Mouse (Mus musculus): ENCODE data around the gene Agt.

The Agt gene

GRCm38 (mm10) chr8:124555113-124555750 lies 14.3 kb downstream of the Agt start:
- in situ Hi-C loops (cut with MboI; ENCODE audit: low sequenced_read_pairs): no loop called here

DNA sequence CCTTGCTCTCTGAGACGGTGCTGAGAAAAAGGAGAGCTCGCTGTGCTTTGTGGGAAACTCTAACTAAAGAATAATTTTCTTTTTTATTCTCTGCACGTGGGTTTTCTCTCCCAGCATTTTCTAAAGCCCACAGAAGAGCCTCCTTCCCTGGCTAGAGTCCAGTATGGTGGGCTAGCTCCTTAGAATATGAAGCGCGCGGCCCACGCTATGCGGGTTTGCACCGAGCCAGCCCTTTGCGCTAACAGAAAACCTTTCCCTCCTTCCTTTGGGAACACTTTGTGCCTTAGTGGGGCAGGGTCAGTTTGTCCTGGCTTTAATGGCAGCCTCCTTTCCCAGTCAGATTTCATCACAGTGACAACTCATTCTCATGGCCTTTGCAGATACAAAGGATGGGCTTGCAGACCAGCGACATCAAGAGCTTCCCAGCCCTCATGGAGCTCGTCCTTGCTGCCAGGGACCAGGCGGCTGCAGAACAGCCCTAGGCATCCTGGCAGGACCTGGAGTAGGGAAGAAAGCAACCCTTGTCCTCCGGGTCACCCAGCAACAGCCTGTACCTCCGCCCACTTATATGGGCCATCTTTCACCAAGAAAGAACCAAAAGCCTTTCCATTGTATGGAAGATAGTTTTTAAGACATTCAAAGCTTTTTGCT lies 18.4 kb downstream of the Agt start:
- in situ Hi-C loops (cut with MboI; ENCODE audit: low sequenced_read_pairs): no loop called here

GRCm38 (mm10) chr8:124548187-124548586 lies 21.3 kb downstream of the Agt start:
- in situ Hi-C loops (cut with MboI; ENCODE audit: low sequenced_read_pairs): no loop called here

GRCm38 (mm10) chr8:124547269-124547668 lies 22.2 kb downstream of the Agt start:
- in situ Hi-C loops (cut with MboI; ENCODE audit: low sequenced_read_pairs): no loop called here

DNA sequence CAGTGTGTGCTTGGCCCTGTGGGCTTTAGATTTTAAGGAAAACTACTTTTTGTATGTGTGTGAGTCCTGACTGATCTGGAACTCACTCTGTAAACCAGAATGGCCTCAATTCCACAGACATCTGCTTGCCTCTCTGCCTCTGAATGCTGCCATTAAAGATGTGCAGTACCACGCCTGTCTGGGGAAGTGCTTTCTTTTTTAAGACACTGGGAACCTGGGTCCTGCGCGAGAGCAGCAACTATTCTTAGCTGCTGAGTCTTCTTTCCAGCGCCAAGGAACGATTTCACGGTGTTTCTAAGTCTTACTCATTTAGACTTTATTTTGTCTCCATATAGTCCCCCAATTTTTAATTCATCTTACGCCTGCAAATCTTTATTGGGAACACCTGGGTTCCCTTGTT lies 22.7 kb downstream of the Agt start:
- in situ Hi-C loops (cut with MboI; ENCODE audit: low sequenced_read_pairs): no loop called here

DNA sequence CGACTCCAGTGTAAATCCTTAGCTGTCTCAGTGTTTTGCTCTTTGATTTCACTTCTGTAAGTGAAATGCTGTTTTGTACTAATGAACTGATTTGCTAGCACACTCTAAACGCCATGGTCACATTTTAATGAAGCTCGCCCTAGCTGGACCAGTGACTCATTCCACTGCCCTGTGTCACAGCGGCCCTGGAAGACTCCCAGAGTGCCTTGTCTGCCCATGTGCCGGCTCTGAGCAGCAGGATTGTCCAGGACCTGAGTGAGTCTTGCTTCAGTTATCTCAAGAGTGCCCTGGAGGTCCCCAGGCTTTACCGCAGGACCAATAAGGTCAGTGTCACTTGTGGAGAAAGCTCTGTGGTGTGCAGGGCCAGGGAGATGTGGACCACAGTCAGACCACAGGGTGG lies 23.1 kb downstream of the Agt start:
- in situ Hi-C loops (cut with MboI; ENCODE audit: low sequenced_read_pairs): no loop called here

- in situ Hi-C loops (cut with MboI; ENCODE audit: low sequenced_read_pairs): no loop called here
These were observed 26.2 kb downstream of the Agt start for GRCm38 (mm10) chr8:124543272-124543671.

GRCm38 (mm10) chr8:124542001-124542400 lies 27.5 kb downstream of the Agt start:
- in situ Hi-C loops (cut with MboI; ENCODE audit: low sequenced_read_pairs): no loop called here

GRCm38 (mm10) chr8:124540906-124541305 lies 28.6 kb downstream of the Agt start:
- in situ Hi-C loops (cut with MboI; ENCODE audit: low sequenced_read_pairs): no loop called here

GRCm38 (mm10) chr8:124535451-124535850 lies 34.1 kb downstream of the Agt start:
- in situ Hi-C loops (cut with MboI; ENCODE audit: low sequenced_read_pairs): no loop called here

DNA sequence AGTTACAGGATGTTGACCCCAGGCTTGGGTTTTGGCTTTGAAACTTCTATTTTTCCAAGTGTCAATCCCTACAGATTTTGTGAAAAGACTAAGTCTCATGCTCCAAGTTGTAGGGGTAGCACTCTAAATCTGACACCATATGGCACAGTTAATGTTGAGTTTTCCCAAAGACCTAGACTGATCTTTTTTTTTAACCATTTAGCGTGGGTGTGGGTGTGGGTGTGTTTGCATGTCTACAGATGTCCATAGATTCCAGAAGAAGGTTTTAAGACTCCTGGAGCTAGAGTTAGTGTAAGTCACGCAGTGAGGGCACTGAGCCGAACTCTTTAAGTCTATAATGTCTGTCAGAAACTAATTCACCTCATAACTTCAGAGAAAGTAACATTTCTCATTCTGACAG lies 36.9 kb downstream of the Agt start:
- in situ Hi-C loops (cut with MboI; ENCODE audit: low sequenced_read_pairs): no loop called here

DNA sequence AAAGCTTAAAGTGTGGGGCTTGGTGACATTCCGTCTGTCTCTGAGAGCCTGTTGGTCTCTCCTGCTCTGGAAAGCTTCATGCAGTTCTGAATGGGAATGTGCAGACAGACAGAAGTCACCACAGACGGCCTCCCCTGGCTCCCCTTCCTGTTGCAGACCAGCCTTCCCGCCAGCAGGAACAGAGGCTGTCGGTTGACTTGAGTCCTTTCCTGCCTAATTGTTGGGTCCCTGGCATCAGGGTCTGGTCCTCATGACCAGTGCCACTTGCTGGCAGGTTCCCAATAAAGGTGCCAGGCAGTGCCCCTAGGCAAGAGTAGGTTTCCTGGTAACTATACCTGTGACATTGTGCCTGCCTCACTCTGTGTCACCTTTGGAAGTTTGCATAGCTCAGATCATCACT lies 38.5 kb downstream of the Agt start:
- in situ Hi-C loops (cut with MboI; ENCODE audit: low sequenced_read_pairs): no loop called here

DNA sequence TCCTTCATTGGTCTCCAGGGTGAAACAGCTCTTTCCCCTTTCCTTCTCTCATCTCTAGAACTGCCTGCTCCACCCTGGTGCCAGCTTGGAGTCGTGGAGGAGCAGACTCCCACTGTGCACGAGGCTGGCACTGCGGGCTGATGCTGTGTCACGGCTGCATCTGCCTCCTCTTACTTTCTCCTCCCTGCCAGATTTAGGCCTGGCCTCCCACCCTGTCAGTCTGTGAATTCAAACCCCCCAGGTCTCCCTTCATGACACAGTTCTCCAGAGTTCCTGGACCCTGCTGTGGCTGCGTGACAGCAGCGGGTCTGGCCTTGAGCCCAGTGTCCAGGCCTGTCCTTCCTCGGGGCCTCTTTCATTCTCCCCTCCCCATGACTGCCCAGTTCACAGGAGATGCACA lies 39.0 kb downstream of the Agt start:
- in situ Hi-C loops (cut with MboI; ENCODE audit: low sequenced_read_pairs): no loop called here

GRCm38 (mm10) chr8:124530076-124530475 lies 39.4 kb downstream of the Agt start:
- in situ Hi-C loops (cut with MboI; ENCODE audit: low sequenced_read_pairs): no loop called here

- in situ Hi-C loops (cut with MboI; ENCODE audit: low sequenced_read_pairs): no loop called here
These were observed 43.2 kb downstream of the Agt start for GRCm38 (mm10) chr8:124526261-124526660.

DNA sequence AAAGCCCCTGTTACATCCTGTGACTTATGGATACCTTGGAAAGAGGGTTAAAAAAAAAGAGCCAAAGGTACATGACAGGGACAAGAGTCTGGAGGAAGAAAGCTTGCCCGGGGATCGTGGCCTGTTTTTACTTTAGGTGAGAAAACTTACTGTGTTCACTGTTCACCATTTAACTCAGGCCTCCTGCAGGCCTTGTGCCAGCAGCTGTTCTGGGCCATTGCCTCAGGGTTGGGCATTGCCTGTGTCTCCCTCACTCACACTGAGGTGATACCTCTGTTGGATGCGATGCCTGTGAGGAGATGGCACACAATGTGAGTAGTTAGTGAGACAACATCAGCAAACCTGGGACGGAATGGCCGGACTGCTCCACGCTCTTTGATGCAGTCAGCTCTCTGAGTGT lies 47.6 kb downstream of the Agt start:
- in situ Hi-C loops (cut with MboI; ENCODE audit: low sequenced_read_pairs): no loop called here

- in situ Hi-C loops (cut with MboI; ENCODE audit: low sequenced_read_pairs): no loop called here
These were observed 49.0 kb downstream of the Agt start, which contains the start of gene Cog2 for GRCm38 (mm10) chr8:124520249-124521080. Cog2 (plus strand) TSS chr8:124520767.

- in situ Hi-C loops (cut with MboI; ENCODE audit: low sequenced_read_pairs): no loop called here
These were observed 52.4 kb downstream of the Agt start for GRCm38 (mm10) chr8:124517142-124517541.

GRCm38 (mm10) chr8:124516525-124516924 lies 53.0 kb downstream of the Agt start:
- in situ Hi-C loops (cut with MboI; ENCODE audit: low sequenced_read_pairs): no loop called here

- in situ Hi-C loops (cut with MboI; ENCODE audit: low sequenced_read_pairs): no loop called here
These were observed 53.5 kb downstream of the Agt start for GRCm38 (mm10) chr8:124516039-124516438.

- in situ Hi-C loops (cut with MboI; ENCODE audit: low sequenced_read_pairs): no loop called here
These were observed 60.4 kb downstream of the Agt start for GRCm38 (mm10) chr8:124509156-124509555.

- in situ Hi-C loops (cut with MboI; ENCODE audit: low sequenced_read_pairs): no loop called here
These were observed 61.2 kb downstream of the Agt start for GRCm38 (mm10) chr8:124508321-124508695.

Measured in CH12F3 (cell line).